Mouse (Mus musculus): ENCODE results near the gene Tssk1. TPM values are rescaled to one million over a fixed set of nuclear protein-coding genes. Genes with fewer than 3 reads are reported as not detected.

Gene Tssk1
- polyA plus RNA-seq, 1 experiment from 2014 or later, result 0.06 TPM

- Histone ChIP-seq H3K4me1 (replicated peaks; ENCODE audit: control insufficient read depth, insufficient read depth) (no peaks in the 10 kb centered on the region), H3K4me3 (ENCODE audit: low read depth, low read length) (no peak overlapping the region), H3K9ac (ENCODE audit: low read length) (no peak overlapping the region), H3K27me3 (ENCODE audit: control insufficient read depth, insufficient read depth, low read length) (no peaks in the 10 kb centered on the region), H3K27ac (replicated peaks) (peak overlapping the region; percentile 94), H3K36me3 (ENCODE audit: control insufficient read depth, insufficient read depth, low read length) (peaks cover 4% of the 10 kb centered on the region), H3K4me2 (replicated peaks; ENCODE audit: low read depth) (no peak overlapping the region), H3K9me3 (ENCODE audit: control insufficient read depth, low read length) (no peaks in the 10 kb centered on the region)
- TF ChIP-seq EP300 (optimal IDR thresholded peaks at IDR 0.05) (no peak), CTCF (IDR thresholded peaks at IDR 0.05; ENCODE audit: low read depth) (no peak)
- no peak for DNase-seq (ENCODE audit: low spot score)
- ATAC-seq (ENCODE audit: low FRiP score, low TSS enrichment), result peak; percentile 0; the same call in 1 of the 2 replicates
- WGBS, result 9% methylated on average over 2 of the region's 2 CpGs
These were observed 35.2 kb downstream of the Tssk1 start for GRCm38 (mm10) chr16:17929211-17929610.

GRCm38 (mm10) chr16:17929631-17930030, 35.6 kb downstream of the Tssk1 start:
- 61% methylated on average over 2 of the region's 2 CpGs for WGBS
- Histone ChIP-seq H3K27ac (replicated peaks) (peak overlapping the region; percentile 94; the same call in 1 of the 2 replicates), H3K4me3 (ENCODE audit: low read depth, low read length) (no peak overlapping the region), H3K4me1 (replicated peaks; ENCODE audit: control insufficient read depth, insufficient read depth) (no peaks in the 10 kb centered on the region), H3K9ac (ENCODE audit: low read length) (no peak overlapping the region), H3K4me2 (replicated peaks; ENCODE audit: low read depth) (no peak overlapping the region), H3K27me3 (ENCODE audit: control insufficient read depth, insufficient read depth, low read length) (no peaks in the 10 kb centered on the region), H3K36me3 (ENCODE audit: control insufficient read depth, insufficient read depth, low read length) (peaks cover 4% of the 10 kb centered on the region), H3K9me3 (ENCODE audit: control insufficient read depth, low read length) (no peaks in the 10 kb centered on the region)
- ATAC-seq (ENCODE audit: low FRiP score, low TSS enrichment) (no peak), DNase-seq (ENCODE audit: low spot score) (no peak)
- TF ChIP-seq CTCF (IDR thresholded peaks at IDR 0.05; ENCODE audit: low read depth), result no peak
- TF ChIP-seq EP300 (optimal IDR thresholded peaks at IDR 0.05), result no peak

GRCm38 (mm10) chr16:17931906-17932460, 38.0 kb downstream of the Tssk1 start:
- WGBS, result 69% methylated on average over 5 of the region's 5 CpGs
- Histone ChIP-seq H3K4me2 (replicated peaks; ENCODE audit: low read depth) (no peak overlapping the region), H3K9me3 (ENCODE audit: control insufficient read depth, low read length) (no peaks in the 10 kb centered on the region), H3K9ac (ENCODE audit: low read length) (no peak overlapping the region), H3K27ac (replicated peaks) (no peak overlapping the region), H3K36me3 (ENCODE audit: control insufficient read depth, insufficient read depth, low read length) (no peaks in the 10 kb centered on the region), H3K4me3 (ENCODE audit: low read depth, low read length) (no peak overlapping the region), H3K27me3 (ENCODE audit: control insufficient read depth, insufficient read depth, low read length) (no peaks in the 10 kb centered on the region), H3K4me1 (replicated peaks; ENCODE audit: control insufficient read depth, insufficient read depth) (no peaks in the 10 kb centered on the region)
- TF ChIP-seq EP300 (optimal IDR thresholded peaks at IDR 0.05) (no peak), CTCF (IDR thresholded peaks at IDR 0.05; ENCODE audit: low read depth) (no peak)
- DNase-seq (ENCODE audit: low spot score), result no peak
- no peak for ATAC-seq (ENCODE audit: low FRiP score, low TSS enrichment)

GRCm38 (mm10) chr16:17933594-17934444, 39.8 kb downstream of the Tssk1 start:
- no peaks in the 10 kb centered on the region for H3K4me1 ChIP-seq (replicated peaks; ENCODE audit: control insufficient read depth, insufficient read depth)
- H3K4me2 ChIP-seq (replicated peaks; ENCODE audit: low read depth), result no peak overlapping the region
- no peak overlapping the region for H3K4me3 ChIP-seq (ENCODE audit: low read depth, low read length)
- TF ChIP-seq EP300 (optimal IDR thresholded peaks at IDR 0.05) (no peak), CTCF (IDR thresholded peaks at IDR 0.05; ENCODE audit: low read depth) (no peak)
- DNase-seq (ENCODE audit: low spot score), result no peak
- no peaks in the 10 kb centered on the region for H3K36me3 ChIP-seq (ENCODE audit: control insufficient read depth, insufficient read depth, low read length)
- H3K9ac ChIP-seq (ENCODE audit: low read length), result no peak overlapping the region
- H3K27ac ChIP-seq (replicated peaks), result peak overlapping the region; percentile 63; the same call in 1 of the 2 replicates
- no peaks in the 10 kb centered on the region for H3K27me3 ChIP-seq (ENCODE audit: control insufficient read depth, insufficient read depth, low read length)
- ATAC-seq (ENCODE audit: low FRiP score, low TSS enrichment), result 0 out of 2 replicates have a peak, but pooled peaks have one; percentile 5
- no peaks in the 10 kb centered on the region for H3K9me3 ChIP-seq (ENCODE audit: control insufficient read depth, low read length)
- 51% methylated on average over 9 of the region's 9 CpGs for WGBS

- Histone ChIP-seq H3K27me3 (ENCODE audit: control insufficient read depth, insufficient read depth, low read length) (no peaks in the 10 kb centered on the region), H3K27ac (replicated peaks) (peak overlapping the region; percentile 63; the same call in 1 of the 2 replicates), H3K9ac (ENCODE audit: low read length) (no peak overlapping the region), H3K4me1 (replicated peaks; ENCODE audit: control insufficient read depth, insufficient read depth) (no peaks in the 10 kb centered on the region), H3K9me3 (ENCODE audit: control insufficient read depth, low read length) (no peaks in the 10 kb centered on the region), H3K4me3 (ENCODE audit: low read depth, low read length) (no peak overlapping the region), H3K36me3 (ENCODE audit: control insufficient read depth, insufficient read depth, low read length) (no peaks in the 10 kb centered on the region), H3K4me2 (replicated peaks; ENCODE audit: low read depth) (no peak overlapping the region)
- 59% methylated on average over 3 of the region's 3 CpGs for WGBS
- no peak for TF ChIP-seq CTCF (IDR thresholded peaks at IDR 0.05; ENCODE audit: low read depth)
- no peak for TF ChIP-seq EP300 (optimal IDR thresholded peaks at IDR 0.05)
- ATAC-seq (ENCODE audit: low FRiP score, low TSS enrichment) (no peak), DNase-seq (ENCODE audit: low spot score) (no peak)
These were observed 40.5 kb downstream of the Tssk1 start for GRCm38 (mm10) chr16:17934445-17934910.

GRCm38 (mm10) chr16:17936776-17937175, 42.8 kb downstream of the Tssk1 start:
- Histone ChIP-seq H3K9ac (ENCODE audit: low read length) (no peak overlapping the region), H3K4me2 (replicated peaks; ENCODE audit: low read depth) (no peak overlapping the region), H3K4me3 (ENCODE audit: low read depth, low read length) (no peak overlapping the region), H3K27me3 (ENCODE audit: control insufficient read depth, insufficient read depth, low read length) (no peaks in the 10 kb centered on the region), H3K36me3 (ENCODE audit: control insufficient read depth, insufficient read depth, low read length) (no peaks in the 10 kb centered on the region), H3K27ac (replicated peaks) (peak overlapping the region; percentile 83), H3K9me3 (ENCODE audit: control insufficient read depth, low read length) (no peaks in the 10 kb centered on the region), H3K4me1 (replicated peaks; ENCODE audit: control insufficient read depth, insufficient read depth) (no peaks in the 10 kb centered on the region)
- no peak for TF ChIP-seq CTCF (IDR thresholded peaks at IDR 0.05; ENCODE audit: low read depth)
- no peak for TF ChIP-seq EP300 (optimal IDR thresholded peaks at IDR 0.05)
- ATAC-seq (ENCODE audit: low FRiP score, low TSS enrichment) (no peak), DNase-seq (ENCODE audit: low spot score) (peak; percentile 45)
- WGBS, result 60% methylated on average over 10 of the region's 10 CpGs
